Mouse (Mus musculus) testis, adult 2 months (tissue): ENCODE data around the gene Ttc28. TPM values are rescaled to one million over a fixed set of nuclear protein-coding genes. Genes with fewer than 3 reads are reported as not detected.

Experiments
- H3K27ac ChIP-seq: fragments of 200-500 bp; 2 replicates; pipeline ENCODE4 v1.5.1; 2012; ENCODE audit warnings: low read depth, low read length; ENCODE audit not compliant: control insufficient read depth, insufficient read depth
- H3K27me3 ChIP-seq: fragments of 200-500 bp; 2 replicates; pipeline ENCODE4 v1.6.1; 2012; ENCODE audit warnings: mild to moderate bottlenecking, low read length, moderate library complexity; ENCODE audit not compliant: control insufficient read depth, insufficient read depth
- H3K36me3 ChIP-seq: fragments of 200-500 bp; 2 replicates; pipeline ENCODE4 v1.6.1; 2012; ENCODE audit warnings: mild to moderate bottlenecking, low read length; ENCODE audit not compliant: control insufficient read depth, insufficient read depth
- H3K4me1 ChIP-seq: fragments of 200-500 bp; 2 replicates; pipeline ENCODE4 v1.6.1; 2012; ENCODE audit warnings: low read length; ENCODE audit not compliant: control insufficient read depth, insufficient read depth
- H3K4me3 ChIP-seq: fragments of 200-500 bp; 2 replicates; pipeline ENCODE4 v1.5.1; 2012; ENCODE audit warnings: low read depth, mild to moderate bottlenecking, low read length, moderate library complexity, mixed read lengths; ENCODE audit not compliant: control insufficient read depth
- CTCF ChIP-seq: fragments of 200-500 bp; IDR thresholded peaks from 2 replicates; pipeline ENCODE4 v1.5.1; 2012; ENCODE audit warnings: low read depth, mild to moderate bottlenecking, inconsistent platforms, low read length, moderate library complexity; ENCODE audit not compliant: control insufficient read depth, insufficient read depth, insufficient replicate concordance
- POLR2A ChIP-seq: fragments of 200-500 bp; IDR thresholded peaks from 2 replicates; pipeline ENCODE4 v1.6.1; 2012; ENCODE audit warnings: low read depth, mild to moderate bottlenecking, inconsistent platforms, low read length, moderate library complexity; ENCODE audit not compliant: control insufficient read depth
- polyA plus RNA-seq: library from polyadenylated mRNA; depleted of rRNA; stranded (reverse); fragments of >200 nt; gene quantifications from 2 replicates; pipeline ENCODE4 v1.2.3, GENCODE M21; 2012

Ttc28 gene
- polyA plus RNA-seq, 1 experiment = 4.6 TPM

GRCm38 (mm10) chr5:111127786-111128185, 248.2 kb downstream of the Ttc28 start:
- H3K27ac ChIP-seq = no peak overlapping the region
- TF ChIP-seq POLR2A (no peak), CTCF (no peak)
- no peaks in the 10 kb centered on the region for H3K36me3 ChIP-seq
- no peak overlapping the region for H3K4me3 ChIP-seq
- no peaks in the 10 kb centered on the region for H3K27me3 ChIP-seq
- no peaks in the 10 kb centered on the region for H3K4me1 ChIP-seq

DNA sequence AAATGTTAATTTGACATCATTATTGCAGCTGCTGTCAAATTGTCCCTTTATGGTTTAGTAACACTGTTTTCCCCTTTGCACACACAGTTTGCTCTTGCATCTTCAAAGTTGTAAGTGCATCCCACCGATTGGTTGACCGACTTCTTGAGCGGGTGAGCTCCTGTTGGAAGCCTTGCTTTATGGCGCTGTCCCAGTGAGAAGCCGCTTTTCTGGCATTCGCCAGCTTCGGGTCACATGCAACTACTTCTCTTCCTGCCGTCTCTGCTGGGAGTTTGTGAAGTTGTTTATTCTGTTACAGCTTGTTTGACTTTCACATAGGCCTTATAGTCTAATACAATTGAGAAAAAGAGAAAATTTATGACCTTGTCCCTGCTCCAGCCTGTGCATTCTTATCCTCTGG, 250.5 kb downstream of the Ttc28 start:
- TF ChIP-seq POLR2A (no peak), CTCF (no peak)
- Histone ChIP-seq H3K27me3 (no peaks in the 10 kb centered on the region), H3K4me3 (no peak overlapping the region), H3K36me3 (no peaks in the 10 kb centered on the region), H3K4me1 (no peaks in the 10 kb centered on the region), H3K27ac (no peak overlapping the region)

DNA sequence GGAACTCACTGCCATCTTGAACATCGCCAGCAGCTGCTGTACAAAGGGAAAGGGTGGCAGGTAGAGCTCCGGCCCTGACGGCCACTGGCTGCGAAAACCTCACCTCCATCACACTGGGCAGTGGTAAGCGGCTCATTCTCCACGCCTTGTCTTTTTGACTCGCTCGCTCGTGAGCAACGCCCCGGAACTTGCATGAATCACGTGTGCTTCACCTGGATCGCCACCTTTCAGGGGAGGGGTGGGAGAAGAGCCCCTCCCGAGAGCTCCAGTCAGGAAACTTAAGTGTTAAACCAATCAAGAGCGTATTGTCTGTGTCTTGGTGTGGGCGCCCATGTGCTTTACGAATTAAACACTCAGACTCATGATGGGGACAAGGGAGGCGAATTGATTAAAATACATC, 252.0 kb downstream of the Ttc28 start:
- Histone ChIP-seq H3K27ac (no peak overlapping the region), H3K4me3 (no peak overlapping the region), H3K36me3 (no peaks in the 10 kb centered on the region), H3K4me1 (no peaks in the 10 kb centered on the region), H3K27me3 (no peaks in the 10 kb centered on the region)
- no peak for TF ChIP-seq POLR2A
- no peak for TF ChIP-seq CTCF

GRCm38 (mm10) chr5:111133150-111133549, 253.5 kb downstream of the Ttc28 start:
- TF ChIP-seq POLR2A (no peak), CTCF (no peak)
- H3K27ac ChIP-seq = no peak overlapping the region

DNA sequence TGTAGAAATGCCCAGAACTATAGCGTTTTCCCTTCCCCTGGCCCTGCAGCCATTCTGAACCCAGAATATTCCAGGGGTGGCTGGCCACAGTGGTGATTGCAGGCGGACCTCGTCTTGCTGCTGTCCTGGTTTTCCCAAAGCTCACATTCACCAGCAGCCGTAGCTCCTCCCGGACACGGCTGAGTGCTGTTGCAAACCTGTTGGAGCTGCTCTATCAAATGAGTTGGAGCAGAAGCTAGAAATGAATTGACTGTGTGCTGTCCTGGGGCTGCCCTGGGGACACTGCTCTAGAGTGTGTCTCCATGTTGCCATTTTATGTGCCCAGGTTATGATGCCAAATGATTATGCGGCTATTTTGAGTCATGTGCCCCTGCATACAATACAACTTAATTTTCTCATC, 254.2 kb downstream of the Ttc28 start:
- Histone ChIP-seq H3K27ac (no peak overlapping the region), H3K27me3 (no peaks in the 10 kb centered on the region), H3K4me3 (no peak overlapping the region), H3K4me1 (no peaks in the 10 kb centered on the region), H3K36me3 (no peaks in the 10 kb centered on the region)
- TF ChIP-seq POLR2A (no peak), CTCF (no peak)

More at GRCm38 (mm10) chr5:111133150-111133549, 253.5 kb downstream of the Ttc28 start:
- Histone ChIP-seq H3K4me1 (no peaks in the 10 kb centered on the region), H3K36me3 (no peaks in the 10 kb centered on the region), H3K27me3 (no peaks in the 10 kb centered on the region), H3K4me3 (no peak overlapping the region)

GRCm38 (mm10) chr5:111137283-111137682, 257.7 kb downstream of the Ttc28 start:
- TF ChIP-seq POLR2A (no peak), CTCF (no peak)
- H3K4me1 ChIP-seq = no peaks in the 10 kb centered on the region
- no peaks in the 10 kb centered on the region for H3K36me3 ChIP-seq
- no peaks in the 10 kb centered on the region for H3K27me3 ChIP-seq
- H3K4me3 ChIP-seq = no peak overlapping the region
- H3K27ac ChIP-seq = no peak overlapping the region

DNA sequence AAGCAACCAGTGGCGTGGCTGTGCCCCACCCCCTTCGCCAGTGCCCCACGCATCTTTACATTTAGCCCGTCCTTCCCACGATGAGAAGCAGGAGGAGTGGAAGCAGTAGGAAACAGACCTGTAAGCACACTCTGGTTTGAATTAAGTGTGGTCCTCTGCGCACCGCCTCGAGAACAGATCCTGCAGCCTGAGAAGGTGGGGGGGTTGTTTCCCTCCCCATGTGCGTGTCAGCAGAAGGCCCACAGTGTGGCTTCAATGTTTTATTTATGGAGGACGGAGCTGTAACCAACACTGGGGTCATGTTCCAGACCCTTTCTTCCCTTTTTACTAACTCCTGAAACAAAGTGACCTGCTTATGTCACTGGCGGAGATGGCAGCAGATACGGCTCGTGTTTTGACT, 258.1 kb downstream of the Ttc28 start:
- H3K4me1 ChIP-seq = no peaks in the 10 kb centered on the region
- TF ChIP-seq CTCF (no peak), POLR2A (no peak)
- no peak overlapping the region for H3K4me3 ChIP-seq
- no peaks in the 10 kb centered on the region for H3K36me3 ChIP-seq
- no peak overlapping the region for H3K27ac ChIP-seq
- H3K27me3 ChIP-seq = no peaks in the 10 kb centered on the region
